Mouse (Mus musculus): ENCODE results near the gene Arih2. TPM values are rescaled to one million over a fixed set of nuclear protein-coding genes. Genes with fewer than 3 reads are reported as not detected.
"Not testable (repeated sequence)": the region's sequence is repeated elsewhere in the genome, so short reads cannot be mapped to it uniquely, and the experiment has no call there.

The Arih2 gene
- polyA plus RNA-seq, 2 experiments from 2014 or later = 61.3 to 92.7 TPM

DNA sequence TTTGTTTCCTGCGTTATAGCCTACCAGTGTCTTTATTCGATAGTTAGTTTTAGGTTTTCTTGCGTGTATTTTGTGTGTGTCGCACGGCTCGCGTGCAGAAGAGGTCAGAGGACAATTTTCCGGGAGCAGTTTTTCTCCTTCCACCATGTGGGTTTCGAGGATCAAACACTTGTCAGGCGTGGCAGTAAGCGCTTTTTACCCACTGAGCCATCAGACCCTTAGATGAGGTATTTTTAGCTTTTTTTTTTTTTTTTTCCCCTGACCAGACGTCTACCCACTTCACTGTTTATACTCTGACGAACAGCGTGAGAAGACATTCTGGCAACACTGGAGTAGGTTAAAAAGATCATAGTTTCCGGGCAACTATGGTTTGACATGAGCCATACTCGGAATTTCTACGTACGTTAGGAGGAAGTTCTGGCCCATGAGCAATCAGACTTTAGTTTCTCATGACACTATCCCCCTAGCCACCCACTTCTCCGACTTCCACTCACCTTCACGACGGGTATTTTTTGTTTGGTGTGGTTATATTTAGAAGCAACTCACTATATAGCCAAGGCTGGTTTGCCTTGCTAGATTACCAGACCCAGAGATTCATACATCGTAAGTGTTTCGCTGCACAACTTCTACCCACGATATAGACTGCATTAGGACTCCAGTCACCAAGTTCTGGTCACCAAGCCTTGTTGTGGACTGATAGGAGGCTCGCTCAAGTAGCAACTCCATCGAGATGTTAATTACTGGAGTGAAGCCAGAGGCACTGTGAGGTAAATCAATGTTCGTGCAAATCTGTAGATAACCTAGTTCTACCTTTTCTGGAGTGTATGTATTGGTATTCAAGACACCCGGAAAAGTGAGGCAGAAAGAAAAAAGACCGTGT lies 615 bp upstream of the Arih2 start:
- ATAC-seq = peak; percentile 56

DNA sequence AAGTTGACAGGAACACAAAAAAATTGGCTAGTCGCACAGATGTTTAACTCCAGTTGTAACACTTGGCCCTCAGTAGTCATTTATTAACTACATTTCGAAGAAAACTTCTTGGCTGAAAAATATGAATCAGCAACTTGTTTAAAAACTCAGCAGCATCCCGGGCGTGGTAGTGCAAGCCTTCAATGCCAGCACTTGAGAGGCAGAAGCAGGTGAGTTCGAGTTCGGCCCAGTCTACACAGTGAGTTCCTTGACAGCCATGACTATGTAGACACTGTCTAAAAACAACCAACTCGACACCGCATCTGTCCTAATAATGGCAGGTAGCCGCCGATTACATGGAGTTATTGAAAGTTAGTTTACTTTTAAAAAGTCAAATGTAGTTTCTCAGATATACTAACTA lies 1.0 kb downstream of the Arih2 start:
- ATAC-seq = no peak

DNA sequence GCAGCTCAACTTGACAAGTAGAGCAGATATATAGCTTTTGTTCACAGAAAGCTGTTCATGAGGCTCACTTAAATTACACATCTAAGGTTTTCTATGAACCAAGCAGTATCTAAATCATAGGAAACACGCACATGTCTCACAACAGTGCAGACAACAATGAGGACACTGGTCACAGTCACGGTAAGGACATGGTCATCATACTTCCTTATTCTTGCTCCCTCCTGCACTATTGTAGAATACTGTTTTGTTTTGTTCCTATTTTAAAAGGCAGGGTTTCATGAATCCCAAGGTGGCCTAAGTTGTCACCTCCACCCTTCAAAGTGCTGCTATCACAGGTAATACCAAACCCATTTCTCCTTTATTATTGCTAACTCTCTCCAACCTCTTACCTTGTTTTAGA lies 9.4 kb downstream of the Arih2 start:
- ATAC-seq = no peak

DNA sequence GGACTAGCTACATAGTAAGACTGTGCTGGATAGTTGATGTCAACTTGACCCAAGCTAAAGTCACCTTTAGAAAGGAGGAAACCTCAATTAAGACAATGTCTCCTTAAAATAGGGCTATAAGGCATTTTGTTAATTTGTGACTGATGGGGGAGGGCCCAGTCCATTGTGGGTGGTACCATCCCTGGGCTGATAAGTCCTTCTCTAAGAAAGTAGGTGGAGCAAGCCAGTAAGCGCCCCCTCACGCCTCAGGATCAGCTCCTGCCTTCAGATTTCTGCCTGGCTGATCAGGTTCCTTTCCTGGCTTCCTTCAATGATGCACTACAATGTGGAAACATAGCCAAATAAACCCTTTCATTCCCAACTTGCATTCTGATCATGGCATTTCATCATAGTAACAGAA lies 13.8 kb downstream of the Arih2 start:
- ATAC-seq = no peak

DNA sequence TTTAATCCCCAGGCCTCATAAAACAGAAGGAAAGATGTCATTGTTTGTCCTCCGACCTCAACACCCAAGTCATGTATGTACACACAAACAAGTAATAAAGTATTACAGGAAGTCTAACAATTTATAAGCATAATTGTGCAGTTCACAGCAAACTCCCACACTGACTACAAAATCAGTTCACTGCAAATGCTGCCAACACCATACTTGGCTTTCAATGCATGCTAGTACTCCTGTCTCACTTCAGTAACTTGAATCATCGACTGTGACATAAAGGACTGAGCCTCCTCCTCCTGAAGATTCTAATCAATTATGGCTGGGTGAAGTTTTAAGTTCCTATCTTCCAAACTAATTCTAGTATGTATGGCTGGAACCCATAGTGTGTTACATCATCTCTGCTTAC lies 15.3 kb downstream of the Arih2 start:
- no peak for ATAC-seq

DNA sequence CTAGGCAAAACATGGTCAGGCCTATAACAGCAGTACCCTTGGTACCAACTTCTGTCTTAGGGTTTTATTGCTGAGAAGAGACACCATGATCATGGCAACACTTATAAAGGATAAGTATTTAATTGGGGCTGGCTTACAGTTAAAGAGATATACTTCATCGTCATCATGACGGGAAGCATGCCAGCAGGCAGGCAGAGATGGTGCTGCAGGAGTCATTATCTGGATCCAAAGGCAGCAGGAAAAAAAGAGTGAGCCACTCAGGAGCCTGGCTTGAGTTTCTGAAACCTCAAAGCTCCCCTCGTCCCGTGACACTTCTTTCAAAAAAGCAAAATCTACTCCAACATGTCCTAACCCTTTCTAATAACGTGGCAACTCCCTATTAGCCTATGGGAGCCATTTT lies 16.8 kb downstream of the Arih2 start:
- ATAC-seq = no peak

DNA sequence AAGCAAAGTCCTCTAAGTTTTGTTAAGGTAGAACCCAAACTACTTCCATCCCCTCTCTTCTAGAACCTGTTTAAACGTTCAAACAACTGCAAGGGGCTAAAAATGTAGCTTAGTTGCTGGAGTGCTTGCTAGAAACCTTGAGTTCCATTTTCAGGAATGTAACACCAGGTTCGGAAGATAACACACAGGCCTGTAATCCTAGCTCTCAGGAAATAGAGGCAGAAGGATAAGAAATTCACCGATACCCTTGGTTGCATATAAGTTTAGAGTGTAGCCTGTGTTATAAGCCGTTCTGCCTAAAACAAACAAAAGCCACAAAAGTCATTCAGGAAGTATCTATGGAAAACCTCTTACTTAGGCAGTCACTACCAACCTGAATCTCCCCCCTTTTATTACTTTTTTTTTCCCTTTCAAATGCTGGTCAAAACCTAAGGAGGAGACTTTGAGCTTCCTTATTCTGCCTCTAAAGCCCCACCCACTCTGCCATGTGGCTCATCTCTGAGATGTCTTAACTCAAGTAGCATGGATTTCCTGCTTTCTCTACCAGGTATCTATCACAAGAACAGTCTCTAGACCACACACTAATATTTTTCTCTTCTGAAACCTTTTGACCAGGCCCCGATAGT lies 17.4 kb downstream of the Arih2 start:
- no peak for ATAC-seq

DNA sequence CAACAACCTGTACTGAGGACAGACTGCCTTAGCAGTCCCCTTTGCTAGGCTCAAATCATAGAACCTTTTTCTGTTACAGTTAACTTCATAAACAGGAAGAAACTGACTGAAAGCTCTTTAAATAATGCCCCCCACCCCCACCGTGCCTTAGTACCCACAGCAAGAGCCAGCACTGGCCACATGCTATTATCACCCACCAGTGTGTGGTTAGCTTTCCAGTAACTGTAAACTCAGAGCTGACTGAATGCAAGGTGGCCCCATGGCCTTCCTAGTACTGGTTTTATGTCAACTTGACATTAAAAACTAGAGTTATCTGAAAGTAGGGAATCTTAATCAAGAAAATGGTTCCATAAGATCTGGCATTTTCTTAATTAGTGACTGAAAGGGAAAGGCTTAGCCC lies 18.5 kb downstream of the Arih2 start:
- no peak for ATAC-seq

DNA sequence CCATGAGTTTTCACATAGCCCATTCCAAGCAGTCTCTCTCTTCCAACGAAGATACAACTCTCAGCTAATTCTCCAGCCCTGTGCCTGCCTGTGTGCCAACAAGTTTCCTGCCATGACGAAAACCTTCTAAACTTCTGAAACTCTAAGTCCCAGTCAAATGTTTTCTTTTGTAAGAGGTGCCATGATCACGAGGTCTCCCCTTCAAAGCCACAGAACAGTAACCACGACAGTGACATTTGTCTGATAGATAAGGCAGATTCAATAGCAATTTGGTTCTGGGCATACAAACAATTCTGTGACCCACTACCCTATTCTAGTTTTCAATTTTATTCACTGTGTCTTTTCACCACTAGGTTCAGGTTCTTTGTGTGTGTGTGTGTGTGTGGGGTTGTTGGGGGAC lies 21.0 kb downstream of the Arih2 start:
- ATAC-seq = no peak

DNA sequence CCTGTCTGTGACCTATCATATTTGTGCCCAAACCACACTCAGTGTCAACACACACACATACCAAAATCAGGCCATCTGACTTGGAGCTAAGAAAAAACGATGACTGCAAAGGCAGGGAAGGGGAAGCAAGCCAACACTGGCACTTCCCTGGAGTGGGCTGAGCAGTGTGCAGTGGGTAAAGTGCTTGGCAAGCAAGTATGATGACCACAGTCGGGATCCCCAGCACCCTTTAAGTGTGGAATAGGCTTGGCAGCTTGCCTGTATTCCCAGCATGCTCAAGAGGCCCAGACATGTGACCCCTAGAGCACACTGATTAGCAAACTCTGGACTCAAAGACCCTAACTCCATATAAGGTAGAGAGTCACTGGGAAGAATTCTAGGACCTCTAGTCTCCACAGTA lies 22.7 kb downstream of the Arih2 start:
- ATAC-seq = no peak

DNA sequence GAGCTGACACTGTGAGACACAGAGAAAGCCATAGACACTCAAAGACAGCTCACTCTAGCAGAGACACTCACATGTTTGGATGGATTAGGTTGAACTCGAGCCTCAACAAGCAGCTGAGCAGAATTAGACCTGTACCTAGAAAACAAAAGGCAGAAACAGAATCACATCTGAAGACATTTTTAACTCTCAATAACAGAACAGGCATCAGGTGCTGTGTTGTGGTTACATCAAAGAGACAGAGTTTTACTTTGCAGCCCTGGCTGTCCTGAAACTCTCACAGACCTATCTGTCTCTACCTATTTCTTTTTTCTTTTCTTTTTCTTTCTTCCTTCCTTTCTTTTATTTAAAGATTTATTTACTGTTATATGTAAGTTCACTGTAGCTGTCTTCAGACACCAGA lies 31.9 kb downstream of the Arih2 start:
- no peak for ATAC-seq

DNA sequence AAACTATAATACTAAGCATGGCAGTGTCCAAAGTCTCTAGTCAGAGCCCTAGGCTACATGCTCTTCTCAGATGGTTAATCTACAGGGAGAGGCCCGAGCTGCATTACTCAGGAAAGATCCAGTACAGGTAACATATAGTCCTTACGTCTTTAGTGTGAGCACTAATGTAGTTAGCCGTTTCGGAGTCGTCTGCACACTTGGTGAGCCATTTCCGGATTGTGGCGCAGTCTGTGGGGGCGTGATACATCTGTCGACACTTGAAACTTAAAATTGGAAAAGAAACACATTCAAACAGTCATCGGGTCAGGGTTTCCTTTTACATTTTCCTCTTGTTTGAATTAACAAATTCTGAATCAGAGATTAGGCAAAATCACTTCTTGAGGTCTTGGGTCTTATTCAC lies 37.7 kb downstream of the Arih2 start:
- no peak for ATAC-seq

DNA sequence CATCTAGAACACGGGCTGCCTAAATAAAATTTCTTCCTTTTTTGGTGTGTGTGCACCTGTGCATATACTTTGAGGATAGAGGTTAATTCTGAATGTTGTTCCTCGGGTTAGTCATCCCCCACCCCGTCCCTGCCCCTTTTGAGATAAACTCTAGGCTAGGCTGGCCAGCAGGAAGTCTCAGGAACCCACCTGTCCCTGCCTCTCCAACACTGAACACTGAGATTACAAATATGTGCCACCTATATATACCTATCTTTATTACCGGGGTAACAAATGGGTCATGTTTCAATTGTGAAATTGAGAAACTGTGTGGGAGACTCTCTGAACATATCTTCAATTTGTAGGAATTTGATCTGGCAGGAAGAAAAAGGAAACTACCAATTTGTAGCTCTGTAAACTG lies 40.3 kb downstream of the Arih2 start:
- ATAC-seq = no peak

DNA sequence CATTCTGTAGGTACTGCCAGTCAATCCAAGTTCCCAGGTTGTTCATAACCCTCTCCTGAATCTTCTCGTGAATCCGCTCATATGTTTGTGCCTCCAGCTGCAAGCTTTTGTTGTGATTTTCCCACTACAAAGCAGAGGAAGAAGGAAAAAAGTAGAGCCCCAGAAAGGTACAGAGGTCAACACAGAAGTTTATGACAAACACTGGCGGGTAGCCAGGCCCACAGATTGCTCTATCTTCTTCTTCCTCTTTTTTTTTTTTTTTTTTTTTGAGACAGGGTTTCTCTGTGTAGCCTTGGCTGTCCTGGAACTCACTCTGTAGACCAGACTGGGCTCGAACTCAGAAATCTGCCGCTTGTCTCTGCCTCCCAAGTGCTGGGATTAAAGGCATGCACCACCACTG lies 41.3 kb downstream of the Arih2 start:
- ATAC-seq = not testable (repeated sequence)

DNA sequence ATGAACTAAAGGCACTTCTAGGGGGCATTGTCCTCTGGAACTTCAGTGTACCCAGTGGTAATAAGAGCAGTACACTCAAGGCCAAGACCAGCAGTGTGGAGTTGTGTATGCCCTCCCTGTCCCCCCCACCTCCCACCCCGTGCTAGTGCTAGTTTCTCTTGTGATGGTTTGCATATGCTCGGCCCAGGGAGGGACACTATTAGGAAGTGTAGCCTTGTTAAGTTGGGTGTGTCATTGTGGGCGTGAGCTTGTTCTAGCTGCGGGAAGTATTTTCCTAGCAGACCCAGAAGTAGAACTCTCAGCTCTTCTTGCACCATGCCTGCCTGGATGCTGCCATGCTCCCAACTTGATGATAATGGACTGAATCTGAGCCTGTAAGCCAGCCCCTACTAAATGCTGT lies 47.2 kb downstream of the Arih2 start:
- no peak for ATAC-seq

DNA sequence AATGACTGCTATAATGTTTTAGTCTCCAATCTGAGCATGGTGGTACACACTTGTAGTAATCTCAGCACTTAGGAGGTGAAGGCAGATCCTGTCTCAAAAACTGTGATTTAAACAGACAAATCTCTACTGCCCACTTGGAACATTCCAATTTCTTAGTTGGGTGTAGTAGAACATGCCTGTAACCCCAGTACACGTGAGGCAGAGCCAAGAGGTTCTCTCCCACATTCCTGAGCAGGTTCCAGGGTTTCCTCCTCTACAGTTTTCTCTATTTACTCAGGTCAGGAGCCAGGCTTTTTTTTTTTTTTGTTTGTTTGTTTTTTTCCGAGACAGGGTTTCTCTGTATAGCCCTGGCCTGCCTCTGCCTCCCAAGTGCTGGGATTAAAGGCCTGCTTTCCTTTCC lies 49.2 kb downstream of the Arih2 start:
- ATAC-seq = no peak

DNA sequence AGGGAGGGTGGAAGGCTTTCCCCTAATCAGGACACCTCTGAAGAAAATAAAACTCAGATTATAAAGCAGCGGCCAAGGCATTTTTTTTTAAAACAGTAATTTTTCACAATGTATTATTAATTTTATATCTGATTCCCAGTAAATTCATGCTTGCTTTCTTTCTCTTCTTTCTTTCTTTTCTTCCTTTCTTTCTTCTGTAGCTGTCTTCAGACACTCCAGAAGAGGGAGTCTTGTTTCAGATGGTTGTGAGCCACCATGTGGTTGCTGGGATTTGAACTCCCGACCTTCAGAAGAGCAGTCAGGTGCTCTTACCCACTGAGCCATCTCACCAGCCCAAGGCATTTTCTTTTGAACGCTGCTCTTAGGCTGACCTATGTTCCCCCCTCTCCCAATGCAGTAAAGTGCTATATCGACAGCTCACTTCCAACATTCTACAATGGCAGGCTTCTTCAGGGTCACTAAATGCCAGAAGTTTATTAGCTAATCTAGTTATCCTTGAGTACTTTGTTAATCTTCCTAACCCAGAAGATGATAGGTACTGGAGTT lies 50.1 kb downstream of the Arih2 start:
- no peak for ATAC-seq

DNA sequence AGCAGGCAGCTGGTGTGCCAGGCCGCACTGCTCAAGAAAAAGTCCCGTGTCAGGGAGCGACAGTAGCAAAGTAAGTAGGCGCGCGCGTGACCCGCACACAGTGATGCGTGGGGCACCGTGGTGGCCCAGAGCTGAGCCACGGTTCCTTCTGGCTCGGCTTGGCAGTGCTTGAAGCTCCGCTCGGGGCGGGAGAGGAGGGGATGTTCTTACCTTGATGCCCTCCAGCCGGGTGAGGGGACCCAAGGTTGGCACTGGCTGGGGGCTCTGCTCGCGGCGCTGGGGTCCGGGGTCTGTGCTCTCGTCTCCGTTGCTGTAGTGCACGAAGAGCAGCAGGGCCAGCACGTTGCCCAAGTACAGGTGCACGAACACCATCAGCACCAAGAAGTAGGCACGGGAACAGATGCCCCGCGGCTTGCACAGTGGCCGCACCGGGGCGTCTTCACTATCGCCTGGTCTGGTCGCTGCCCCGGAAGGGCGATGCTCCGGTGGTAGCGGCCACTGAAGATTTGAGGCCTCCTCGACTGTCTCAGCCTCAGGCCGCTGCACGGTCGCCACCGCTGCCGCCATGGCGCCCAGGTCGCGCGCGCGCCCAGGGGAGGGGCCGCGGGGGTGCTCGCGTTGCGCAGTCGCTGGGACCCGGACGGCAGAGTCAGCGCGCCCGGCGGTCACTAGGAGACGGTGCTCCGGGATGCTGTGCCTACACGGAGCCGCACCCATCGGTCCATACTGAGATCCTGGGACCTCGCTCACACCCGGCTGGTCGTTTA lies 52.0 kb downstream of the Arih2 start, which contains the start of gene P4htm:
Gene P4htm (minus strand): TSS at position 670 of the 767 bp plus-strand sequence.
- peak; percentile 91 for ATAC-seq

DNA sequence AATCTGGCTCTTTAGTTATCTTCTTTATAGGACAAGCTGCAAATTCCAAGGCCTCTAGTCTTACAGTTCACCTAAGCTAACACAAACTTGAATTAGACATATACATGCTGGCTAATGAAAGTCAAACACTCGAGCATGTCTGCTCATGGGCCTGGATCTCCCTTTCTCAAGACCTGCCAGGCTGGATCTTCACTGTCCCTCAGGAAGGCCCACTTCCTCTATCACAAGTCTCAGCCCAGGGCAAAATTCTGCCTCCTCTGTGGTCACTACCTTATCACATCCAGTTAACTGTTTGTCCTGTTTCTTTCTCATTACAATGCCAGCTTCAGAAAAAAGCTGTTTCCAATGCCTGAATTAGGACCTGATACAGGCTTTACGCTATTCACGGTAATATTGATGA lies 54.8 kb downstream of the Arih2 start:
- no peak for ATAC-seq

DNA sequence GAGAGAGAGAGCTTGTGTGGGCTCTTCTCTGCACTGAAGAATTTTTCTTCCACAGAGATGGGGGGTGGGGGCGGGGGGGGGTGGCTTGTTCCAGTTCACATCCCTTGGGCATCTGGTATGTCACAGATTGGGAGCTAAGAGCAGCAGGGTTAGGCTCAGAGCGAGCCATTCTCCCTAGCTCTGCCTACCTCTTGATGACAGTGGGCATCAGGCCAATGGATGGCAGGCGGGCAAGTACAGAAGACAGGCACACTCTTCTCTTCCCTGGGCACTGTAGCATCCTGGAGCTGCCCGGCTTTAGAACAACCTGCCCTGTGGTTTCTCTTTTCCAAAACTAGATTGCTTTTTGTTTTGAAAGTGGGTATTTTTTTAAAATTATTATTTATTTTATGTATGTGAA lies 57.7 kb downstream of the Arih2 start:
- ATAC-seq = no peak

DNA sequence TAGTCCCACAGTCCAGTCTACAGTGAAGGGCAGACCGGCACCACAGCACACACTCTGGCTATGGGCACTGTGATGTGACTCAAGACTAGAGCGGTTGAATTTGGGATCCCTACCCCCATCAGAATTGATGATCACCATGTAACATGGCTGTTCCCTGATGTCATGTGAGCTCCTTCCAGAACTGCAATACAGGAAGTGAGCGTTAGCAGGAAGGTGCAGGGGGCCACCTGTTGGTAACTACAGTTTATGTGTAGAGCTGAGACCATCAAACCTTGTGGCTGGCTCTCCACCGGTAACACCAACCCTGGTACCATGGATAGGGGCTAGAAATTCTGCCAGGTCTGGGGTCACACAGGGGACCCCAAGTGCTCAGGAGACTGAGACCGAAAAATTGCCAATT lies 60.0 kb downstream of the Arih2 start:
- peak; percentile 51 for ATAC-seq

DNA sequence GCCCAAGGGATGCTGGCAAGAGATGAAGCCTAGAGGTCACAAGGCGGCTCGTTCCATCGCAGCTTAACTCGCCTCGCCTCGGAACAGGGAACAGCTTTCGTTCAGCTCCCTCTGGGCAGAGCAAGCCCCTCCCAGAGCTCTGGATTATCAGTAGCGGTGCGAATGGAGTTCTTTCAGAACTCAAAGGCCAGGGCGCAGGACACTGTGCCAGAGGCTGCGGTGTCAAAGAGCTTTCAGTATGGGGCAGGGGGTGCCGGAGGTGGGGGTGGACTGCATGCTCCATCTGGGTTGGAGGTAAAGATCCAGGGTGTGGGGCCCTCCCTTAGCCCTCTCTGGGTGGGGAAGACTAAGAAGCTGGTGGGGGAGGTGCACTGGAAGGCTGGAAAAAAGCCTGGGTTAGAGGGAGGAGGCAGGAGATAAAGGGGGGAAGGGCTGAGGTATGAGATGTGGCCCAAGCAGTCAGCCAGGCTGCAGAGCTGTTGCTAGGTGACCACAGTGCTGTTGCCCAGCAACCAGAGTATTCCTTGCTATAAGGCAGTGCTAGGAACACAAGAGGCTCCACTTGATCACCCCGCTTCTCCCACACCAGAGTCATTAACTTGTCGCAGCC lies 61.5 kb downstream of the Arih2 start:
- no peak for ATAC-seq

DNA sequence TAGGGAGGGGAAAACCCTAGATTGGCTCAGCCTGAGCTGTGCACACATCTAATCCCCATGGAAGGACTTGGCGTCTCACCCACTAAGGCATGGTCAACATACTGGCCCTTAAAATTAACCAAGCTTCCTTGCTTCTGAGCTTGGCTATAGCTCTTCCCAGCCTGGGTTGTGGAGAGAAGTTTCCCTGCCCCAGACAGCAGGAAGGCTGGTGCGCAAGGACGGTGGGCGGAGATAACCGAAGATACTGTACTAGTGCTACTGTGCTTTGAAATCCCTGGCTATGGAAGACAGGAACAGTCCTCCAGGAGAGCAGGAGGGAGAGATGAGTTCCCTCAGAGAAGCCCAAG lies 69.9 kb downstream of the Arih2 start:
- ATAC-seq = no peak
